Mouse (Mus musculus) liver, embryonic 14.5 days (tissue): ENCODE measurements around the gene Kmt2b.

Source experiments
- CTCF ChIP-seq: IDR thresholded peaks from 2 replicates; pipeline ENCODE4 v1.5.1; 2016; ENCODE audit warnings: antibody characterized with exemption, low read depth, control low read depth
- EP300 ChIP-seq: IDR thresholded peaks from 2 replicates; pipeline ENCODE4 v1.6.1; 2016; ENCODE audit warnings: antibody characterized with exemption, low read depth

GRCm38 (mm10) chr7:30594510-30595024 is 6.0 kb upstream of the Kmt2b start:
- TF ChIP-seq CTCF, result no peak
- TF ChIP-seq EP300, result no peak
